Mouse (Mus musculus): Measurements from ENCODE around the gene Scml4. TPM values are rescaled to one million over a fixed set of nuclear protein-coding genes. Genes with fewer than 3 reads are reported as not detected.

Scml4 gene
- polyA plus RNA-seq, 1 experiment, result 0.56 TPM

DNA sequence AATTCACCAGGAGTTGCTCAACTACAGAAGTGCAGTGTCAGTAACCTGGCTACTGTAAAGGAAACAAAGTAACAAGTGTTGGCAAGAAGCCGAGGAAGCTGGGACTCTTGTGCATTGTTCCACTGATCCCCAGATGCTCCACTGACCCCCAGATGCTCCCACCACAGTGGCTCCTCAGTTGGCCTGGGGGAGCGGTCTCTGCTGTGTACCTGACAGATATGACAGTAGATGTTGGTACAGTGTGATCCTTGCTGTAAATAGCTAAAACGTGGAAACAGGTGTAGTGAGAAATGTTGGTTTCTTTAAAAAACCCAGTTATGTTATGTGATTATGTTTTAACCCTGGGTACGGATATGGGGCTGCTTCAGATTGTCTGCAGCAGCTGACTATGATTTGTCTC lies 22.1 kb upstream of the Scml4 start:
- Histone ChIP-seq H3K27me3 (ENCODE audit: control insufficient read depth, insufficient read depth, low read length) (no peaks in the 10 kb centered on the region), H3K27ac (ENCODE audit: control insufficient read depth, insufficient read depth, low read depth, low read length) (no peak overlapping the region), H3K4me3 (ENCODE audit: control insufficient read depth, low read depth, low read length) (no peak overlapping the region), H3K4me1 (ENCODE audit: control insufficient read depth, insufficient read depth, low read length) (peaks cover 13% of the 10 kb centered on the region), H3K36me3 (ENCODE audit: control insufficient read depth, insufficient read depth, low read length) (no peaks in the 10 kb centered on the region)
- TF ChIP-seq CTCF (IDR thresholded peaks at IDR 0.05; ENCODE audit: control insufficient read depth, insufficient read depth, insufficient replicate concordance, low read depth, low read length) (no peak), POLR2A (IDR thresholded peaks at IDR 0.05; ENCODE audit: control insufficient read depth, low read depth, low read length) (no peak)

DNA sequence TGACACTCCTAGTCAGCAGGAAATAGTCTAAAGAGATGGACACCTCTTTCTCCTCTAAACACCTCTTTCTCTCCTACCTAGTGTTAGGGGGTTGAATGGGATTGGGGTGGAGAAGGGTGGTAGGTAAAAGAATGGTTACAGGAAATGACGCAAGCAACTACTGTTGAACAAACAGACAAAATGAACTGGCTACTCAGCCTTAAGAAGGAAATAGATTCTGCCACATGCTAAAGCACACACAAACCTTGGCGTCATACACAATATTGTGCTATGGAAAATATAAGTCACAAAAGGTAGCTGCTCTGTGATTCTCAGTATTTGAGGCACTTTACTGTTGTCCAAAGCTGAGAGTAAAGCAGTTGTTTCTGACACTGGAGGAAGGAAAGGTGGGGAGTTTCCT lies 21.4 kb upstream of the Scml4 start:
- Histone ChIP-seq H3K27ac (ENCODE audit: control insufficient read depth, insufficient read depth, low read depth, low read length) (no peak overlapping the region), H3K36me3 (ENCODE audit: control insufficient read depth, insufficient read depth, low read length) (no peaks in the 10 kb centered on the region), H3K4me3 (ENCODE audit: control insufficient read depth, low read depth, low read length) (no peak overlapping the region), H3K27me3 (ENCODE audit: control insufficient read depth, insufficient read depth, low read length) (no peaks in the 10 kb centered on the region), H3K4me1 (ENCODE audit: control insufficient read depth, insufficient read depth, low read length) (peaks cover 13% of the 10 kb centered on the region)
- TF ChIP-seq POLR2A (IDR thresholded peaks at IDR 0.05; ENCODE audit: control insufficient read depth, low read depth, low read length), result no peak

DNA sequence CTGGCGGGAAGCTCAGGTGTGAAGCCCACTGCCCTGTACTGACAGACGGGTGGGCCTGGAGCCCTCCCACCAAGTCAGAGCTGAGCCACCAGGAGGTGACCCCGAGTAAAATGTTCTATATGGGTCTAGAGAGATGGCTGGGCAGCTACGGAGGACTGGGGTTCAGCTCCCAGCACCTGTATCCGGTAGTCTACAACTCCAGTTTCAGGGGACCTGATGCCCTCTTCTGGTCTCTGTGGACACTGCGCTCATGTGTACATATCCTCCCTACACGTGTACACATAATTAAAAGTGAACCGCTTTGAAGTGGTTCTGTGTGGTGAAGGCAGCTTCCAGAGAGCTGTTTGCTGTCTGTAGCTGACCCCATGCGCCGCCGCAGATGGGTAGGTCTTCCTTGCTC lies 20.1 kb upstream of the Scml4 start:
- H3K4me3 ChIP-seq (ENCODE audit: control insufficient read depth, low read depth, low read length), result no peak overlapping the region
- H3K4me1 ChIP-seq (ENCODE audit: control insufficient read depth, insufficient read depth, low read length), result peaks cover 13% of the 10 kb centered on the region
- H3K27ac ChIP-seq (ENCODE audit: control insufficient read depth, insufficient read depth, low read depth, low read length), result no peak overlapping the region
- H3K27me3 ChIP-seq (ENCODE audit: control insufficient read depth, insufficient read depth, low read length), result no peaks in the 10 kb centered on the region
- no peaks in the 10 kb centered on the region for H3K36me3 ChIP-seq (ENCODE audit: control insufficient read depth, insufficient read depth, low read length)
- TF ChIP-seq CTCF (IDR thresholded peaks at IDR 0.05; ENCODE audit: control insufficient read depth, insufficient read depth, insufficient replicate concordance, low read depth, low read length) (no peak), POLR2A (IDR thresholded peaks at IDR 0.05; ENCODE audit: control insufficient read depth, low read depth, low read length) (no peak)

DNA sequence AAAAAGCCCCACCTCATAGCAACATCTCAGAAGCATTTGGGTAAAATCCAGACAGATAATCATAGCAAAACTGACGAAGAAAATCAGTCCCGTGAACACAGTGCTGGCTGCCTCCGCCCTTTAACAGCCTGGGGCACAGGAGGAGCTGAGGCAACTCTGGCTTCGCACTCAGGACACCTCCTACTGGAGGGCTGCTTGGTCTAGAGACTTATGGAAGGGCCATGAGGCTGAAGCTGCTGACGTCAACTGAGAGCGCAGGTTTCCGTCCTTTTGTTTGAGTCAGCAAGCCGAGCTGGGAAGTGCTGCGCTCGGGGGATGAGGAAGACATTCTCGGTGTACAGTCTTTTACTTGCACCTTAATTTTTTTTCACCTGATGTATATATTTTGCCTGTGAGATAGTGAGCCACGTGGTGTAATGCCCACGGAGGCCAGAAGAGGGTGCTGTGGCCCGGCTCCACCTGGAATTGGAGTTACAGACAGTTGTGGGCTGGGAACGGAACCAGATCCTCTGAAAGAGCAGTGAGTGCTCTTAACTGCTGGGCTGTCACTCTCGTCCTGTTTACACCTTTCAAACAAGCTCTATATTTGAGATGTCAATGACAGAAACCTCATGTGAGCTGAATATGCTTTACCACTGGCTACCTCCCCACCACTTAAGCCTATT lies 18.5 kb upstream of the Scml4 start:
- H3K4me1 ChIP-seq (ENCODE audit: control insufficient read depth, insufficient read depth, low read length), result peaks cover 16% of the 10 kb centered on the region
- H3K36me3 ChIP-seq (ENCODE audit: control insufficient read depth, insufficient read depth, low read length), result no peaks in the 10 kb centered on the region
- no peaks in the 10 kb centered on the region for H3K27me3 ChIP-seq (ENCODE audit: control insufficient read depth, insufficient read depth, low read length)
- TF ChIP-seq CTCF (IDR thresholded peaks at IDR 0.05; ENCODE audit: control insufficient read depth, insufficient read depth, insufficient replicate concordance, low read depth, low read length) (peak; percentile 88), POLR2A (IDR thresholded peaks at IDR 0.05; ENCODE audit: control insufficient read depth, low read depth, low read length) (no peak)
- no peak overlapping the region for H3K27ac ChIP-seq (ENCODE audit: control insufficient read depth, insufficient read depth, low read depth, low read length)
- peak overlapping the region; percentile 28; the same call in 1 of the 2 replicates for H3K4me3 ChIP-seq (ENCODE audit: control insufficient read depth, low read depth, low read length)

DNA sequence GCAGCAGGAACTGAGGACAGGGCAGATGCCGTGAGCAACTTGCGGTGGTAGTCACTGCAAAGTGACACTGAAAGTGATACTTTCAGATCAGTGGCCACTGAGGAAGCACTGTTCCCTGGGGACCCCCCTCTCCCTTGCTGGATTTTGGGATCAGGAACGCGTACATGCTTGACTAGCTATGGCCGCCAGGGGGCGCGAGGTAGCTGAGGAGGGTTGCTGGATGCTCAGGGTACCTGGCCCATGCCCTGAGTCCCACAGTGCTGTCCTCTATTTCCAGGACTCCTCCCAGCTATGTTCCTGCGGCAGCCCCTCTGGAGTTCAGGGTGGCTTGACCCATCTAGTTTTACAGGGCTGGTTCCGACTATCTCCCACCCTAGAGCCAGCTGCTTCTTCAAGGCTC lies 17.8 kb upstream of the Scml4 start:
- Histone ChIP-seq H3K27me3 (ENCODE audit: control insufficient read depth, insufficient read depth, low read length) (no peaks in the 10 kb centered on the region), H3K4me1 (ENCODE audit: control insufficient read depth, insufficient read depth, low read length) (peaks cover 16% of the 10 kb centered on the region), H3K27ac (ENCODE audit: control insufficient read depth, insufficient read depth, low read depth, low read length) (no peak overlapping the region), H3K4me3 (ENCODE audit: control insufficient read depth, low read depth, low read length) (no peak overlapping the region), H3K36me3 (ENCODE audit: control insufficient read depth, insufficient read depth, low read length) (no peaks in the 10 kb centered on the region)
- TF ChIP-seq CTCF (IDR thresholded peaks at IDR 0.05; ENCODE audit: control insufficient read depth, insufficient read depth, insufficient replicate concordance, low read depth, low read length) (peak; percentile 99), POLR2A (IDR thresholded peaks at IDR 0.05; ENCODE audit: control insufficient read depth, low read depth, low read length) (no peak)

DNA sequence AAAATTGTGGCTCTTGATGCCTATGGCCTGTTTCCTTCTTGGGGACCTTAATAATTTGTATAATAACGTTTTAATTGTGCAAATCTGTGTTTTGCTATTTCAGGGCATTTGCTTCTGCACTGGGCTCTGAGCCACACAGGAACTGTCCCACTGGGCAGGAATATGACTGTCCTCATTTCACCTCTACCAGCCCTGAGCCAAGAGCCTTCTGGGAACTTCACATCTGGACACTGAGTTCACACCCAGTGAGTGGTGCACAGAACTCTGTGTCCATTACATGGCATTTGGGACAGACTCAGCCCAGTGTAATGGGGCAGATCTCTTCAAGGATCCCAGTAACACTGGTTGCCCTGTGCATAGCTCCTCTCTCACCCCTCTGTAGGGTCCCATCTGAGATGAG lies 16.8 kb upstream of the Scml4 start:
- TF ChIP-seq CTCF (IDR thresholded peaks at IDR 0.05; ENCODE audit: control insufficient read depth, insufficient read depth, insufficient replicate concordance, low read depth, low read length) (no peak), POLR2A (IDR thresholded peaks at IDR 0.05; ENCODE audit: control insufficient read depth, low read depth, low read length) (no peak)
- Histone ChIP-seq H3K4me3 (ENCODE audit: control insufficient read depth, low read depth, low read length) (no peak overlapping the region), H3K27ac (ENCODE audit: control insufficient read depth, insufficient read depth, low read depth, low read length) (no peak overlapping the region), H3K4me1 (ENCODE audit: control insufficient read depth, insufficient read depth, low read length) (peaks cover 20% of the 10 kb centered on the region), H3K27me3 (ENCODE audit: control insufficient read depth, insufficient read depth, low read length) (no peaks in the 10 kb centered on the region), H3K36me3 (ENCODE audit: control insufficient read depth, insufficient read depth, low read length) (no peaks in the 10 kb centered on the region)

DNA sequence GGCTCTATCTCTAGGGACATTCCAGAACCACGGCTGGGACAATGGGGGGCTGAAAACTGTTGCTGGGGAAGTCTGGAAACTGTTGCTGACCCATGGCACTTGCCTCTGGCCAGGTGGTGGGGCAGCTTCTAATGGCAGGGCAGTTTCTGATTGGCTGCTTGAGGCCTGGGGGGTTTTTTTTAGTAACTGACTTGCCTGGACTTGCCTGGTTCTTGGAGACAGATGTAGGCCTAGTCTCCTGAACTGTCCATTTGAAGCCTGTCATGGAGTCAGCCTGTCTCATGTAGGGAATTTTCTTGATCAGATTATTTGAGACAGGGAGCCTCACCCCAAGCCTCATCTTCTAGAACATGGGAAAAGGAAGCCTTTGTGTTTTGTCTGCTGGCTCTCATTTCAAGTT lies 14.7 kb upstream of the Scml4 start:
- no peak overlapping the region for H3K27ac ChIP-seq (ENCODE audit: control insufficient read depth, insufficient read depth, low read depth, low read length)
- TF ChIP-seq POLR2A (IDR thresholded peaks at IDR 0.05; ENCODE audit: control insufficient read depth, low read depth, low read length) (no peak), CTCF (IDR thresholded peaks at IDR 0.05; ENCODE audit: control insufficient read depth, insufficient read depth, insufficient replicate concordance, low read depth, low read length) (no peak)
- H3K27me3 ChIP-seq (ENCODE audit: control insufficient read depth, insufficient read depth, low read length), result no peaks in the 10 kb centered on the region
- H3K4me1 ChIP-seq (ENCODE audit: control insufficient read depth, insufficient read depth, low read length), result peaks cover 22% of the 10 kb centered on the region
- no peak overlapping the region for H3K4me3 ChIP-seq (ENCODE audit: control insufficient read depth, low read depth, low read length)
- no peaks in the 10 kb centered on the region for H3K36me3 ChIP-seq (ENCODE audit: control insufficient read depth, insufficient read depth, low read length)
